Mouse (Mus musculus) kidney, postnatal 10 days (tissue): ENCODE measurements around the gene Ctdspl.

Source experiments
- DNase-seq: peaks from one replicate; pipeline ENCODE4 v3.0.0; 2021; ENCODE audit warnings: mixed read lengths

Gene Ctdspl

DNA sequence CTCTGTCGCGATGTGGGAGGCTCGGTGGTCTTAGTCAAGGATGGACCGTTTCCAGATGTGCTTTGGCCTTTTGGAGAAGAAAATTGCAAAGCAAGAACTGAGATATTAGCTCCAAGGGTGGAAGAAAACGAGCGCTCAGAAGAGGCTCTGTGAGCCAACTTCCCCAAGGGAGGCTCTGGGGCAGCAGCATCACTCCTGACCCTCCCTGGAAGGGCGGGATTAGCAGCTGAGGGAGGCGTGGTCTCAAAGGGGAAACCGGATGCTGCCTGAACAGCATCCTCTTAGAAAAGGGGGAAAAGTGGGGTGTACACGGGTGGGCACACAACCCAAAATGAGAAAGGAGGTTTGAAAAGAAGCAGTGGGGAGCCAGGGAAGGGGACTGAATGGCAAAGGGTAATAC is 23.8 kb downstream of the Ctdspl start:
- DNase-seq = no peak

DNA sequence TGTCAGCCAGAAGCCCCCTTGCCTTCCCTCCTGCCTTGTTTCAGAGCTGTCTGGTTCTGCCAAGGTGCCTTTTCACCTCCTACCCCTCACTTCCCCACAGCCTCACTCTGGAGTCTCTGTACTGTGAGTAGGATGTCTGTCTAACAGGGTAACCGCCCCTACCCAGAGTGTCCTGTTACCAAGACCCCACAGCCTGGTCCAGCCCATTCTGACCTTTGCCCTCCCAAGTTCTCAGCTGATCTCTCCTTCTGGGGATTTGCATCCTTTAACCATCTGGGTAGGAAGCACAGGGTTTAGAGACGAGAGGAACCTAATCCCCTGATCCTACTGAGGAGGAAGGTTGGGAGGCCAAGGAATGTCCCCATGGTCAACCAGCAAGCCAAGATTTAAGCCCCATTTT is 24.5 kb downstream of the Ctdspl start:
- no peak for DNase-seq

DNA sequence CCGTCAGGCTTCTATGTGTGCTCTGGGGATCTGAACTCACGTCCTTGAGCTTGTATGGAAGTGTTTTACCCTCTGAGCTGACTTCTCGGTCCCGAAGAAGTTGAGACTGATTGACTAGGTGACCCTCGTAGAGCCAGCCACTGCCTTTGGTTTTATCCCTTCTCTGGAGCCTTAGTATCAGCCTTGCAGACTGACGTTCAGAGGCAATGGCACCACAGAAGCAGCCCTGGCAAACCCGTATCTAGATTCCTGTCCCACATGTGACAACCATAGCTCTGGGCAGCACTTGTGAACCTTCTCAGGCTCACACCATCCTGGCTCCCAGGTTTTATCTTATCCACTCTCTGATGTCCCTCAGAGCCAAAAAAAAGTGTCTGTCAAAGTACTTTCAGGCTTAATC is 25.1 kb downstream of the Ctdspl start:
- DNase-seq = no peak

DNA sequence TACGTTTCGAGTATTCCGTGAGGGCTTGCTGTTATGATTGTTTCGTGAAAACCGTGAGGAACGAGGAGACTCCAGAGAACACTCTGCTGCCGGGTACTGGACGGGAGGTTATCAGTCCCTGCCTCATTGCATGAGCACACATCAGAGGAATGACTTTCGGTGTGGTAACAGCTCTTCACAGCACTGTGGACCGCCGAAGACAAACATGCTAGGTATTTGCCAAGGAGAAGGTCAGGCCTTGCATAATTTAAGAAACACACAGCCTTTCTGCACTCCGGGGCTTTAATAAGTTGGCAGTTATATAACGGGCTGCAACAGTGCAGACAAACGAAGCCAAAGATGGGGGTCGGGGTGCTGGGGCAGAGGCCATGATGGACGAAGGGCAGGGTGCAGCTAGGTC is 25.9 kb downstream of the Ctdspl start:
- DNase-seq = no peak

DNA sequence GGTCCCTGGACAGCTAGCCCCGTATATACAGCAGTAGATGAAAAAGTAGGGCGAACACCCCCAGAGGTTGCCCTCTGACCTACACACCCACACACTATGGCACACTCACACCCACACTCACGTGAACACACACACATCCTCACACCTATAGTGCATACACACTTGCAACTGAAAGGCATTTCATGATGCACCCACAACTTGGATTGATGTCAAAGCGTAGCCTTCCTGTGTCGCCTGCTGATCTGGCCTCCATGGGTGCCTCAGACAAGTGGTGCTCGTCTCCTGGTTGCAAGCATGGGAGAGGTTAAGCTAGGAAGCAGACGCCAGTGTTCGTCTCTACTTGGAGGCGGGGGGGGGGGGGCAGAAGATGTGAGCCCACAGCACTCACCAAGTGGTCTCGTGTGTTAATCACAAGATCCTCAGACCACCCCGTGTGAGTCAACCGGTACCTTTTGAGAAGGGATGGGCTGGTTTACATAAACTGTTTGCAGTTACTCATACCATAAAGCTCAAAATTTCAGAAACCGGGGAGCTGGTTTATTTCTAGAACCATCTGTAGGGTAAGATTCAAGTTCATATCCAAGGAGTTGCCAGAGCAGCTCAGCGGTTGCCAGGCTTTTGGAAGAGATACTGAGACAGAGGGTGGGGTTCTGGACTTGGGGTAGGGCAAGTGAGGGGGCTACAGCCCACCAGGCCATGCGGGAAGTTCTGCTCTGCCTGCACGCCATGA is 27.4 kb downstream of the Ctdspl start:
- no peak for DNase-seq

DNA sequence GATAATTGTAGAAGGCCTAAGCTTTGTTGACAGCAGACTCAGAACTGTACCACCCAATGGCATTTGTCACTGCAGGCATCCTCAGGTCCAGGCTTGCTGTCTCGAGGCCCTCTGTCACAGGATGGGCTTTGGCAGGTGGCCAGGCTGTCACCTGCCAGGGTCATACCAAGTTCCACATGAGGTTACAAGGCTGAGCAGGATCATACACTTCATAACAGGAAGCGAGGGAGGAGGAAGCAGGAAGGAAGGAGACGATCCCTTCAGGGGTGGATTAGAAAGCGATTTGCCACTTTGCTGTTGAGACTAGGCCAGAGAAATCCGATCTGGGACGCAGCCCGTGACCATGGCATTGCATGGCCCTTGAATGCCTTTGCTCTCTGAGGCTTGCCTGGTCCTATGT is 32.5 kb downstream of the Ctdspl start:
- peak; percentile 71 for DNase-seq

DNA sequence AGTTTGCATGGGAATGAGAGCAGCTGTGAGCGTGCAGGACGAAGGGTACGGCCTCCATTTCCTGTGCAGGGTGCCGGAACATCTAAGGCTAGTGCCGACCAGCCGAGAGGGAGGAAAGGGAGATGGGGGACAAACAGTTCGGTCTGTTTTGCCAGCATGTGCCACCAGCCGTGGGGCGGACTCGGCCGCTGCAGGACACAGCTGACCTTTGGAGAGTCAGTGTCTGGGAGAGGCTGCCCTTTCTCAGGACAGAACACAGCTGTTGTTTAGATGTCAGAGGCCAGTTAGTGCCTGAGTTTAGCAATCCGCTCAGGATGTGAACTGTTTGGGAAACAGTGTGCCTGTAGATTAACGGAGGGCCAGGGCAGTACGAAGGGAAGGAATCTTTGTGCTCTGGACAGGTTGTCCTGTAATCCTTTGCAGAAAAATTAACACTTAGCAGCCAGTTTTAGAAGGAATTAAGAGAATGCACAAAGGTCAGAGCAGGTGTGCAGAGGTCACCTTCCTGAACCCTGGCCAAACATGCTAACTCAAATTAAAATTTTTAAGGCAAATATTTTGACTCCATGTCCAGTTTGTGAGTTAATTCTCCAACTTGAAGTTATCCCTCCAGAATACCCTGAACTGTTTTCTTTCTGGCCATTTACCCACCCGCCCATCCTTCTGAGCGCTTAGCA is 34.3 kb downstream of the Ctdspl start:
- peak; percentile 76 for DNase-seq

DNA sequence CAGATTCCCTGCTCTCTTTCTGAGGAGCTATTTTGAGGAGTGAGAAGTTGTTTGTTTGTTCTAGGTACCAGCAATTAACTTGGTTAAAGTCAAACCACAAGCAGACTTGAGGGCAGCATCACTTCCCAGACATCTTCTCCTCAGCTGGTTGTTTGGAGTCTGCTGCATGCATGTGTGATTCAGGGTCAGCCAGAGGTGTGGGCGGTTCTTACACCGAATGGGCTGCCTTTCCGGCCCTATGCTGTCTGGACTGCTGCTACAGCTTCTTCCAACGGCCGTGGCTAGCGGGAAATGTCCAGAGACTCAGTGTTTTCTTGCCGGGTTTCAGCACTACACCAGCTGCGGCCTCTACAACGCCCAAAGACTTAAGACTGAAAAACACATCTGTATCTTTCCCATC is 36.9 kb downstream of the Ctdspl start:
- no peak for DNase-seq

DNA sequence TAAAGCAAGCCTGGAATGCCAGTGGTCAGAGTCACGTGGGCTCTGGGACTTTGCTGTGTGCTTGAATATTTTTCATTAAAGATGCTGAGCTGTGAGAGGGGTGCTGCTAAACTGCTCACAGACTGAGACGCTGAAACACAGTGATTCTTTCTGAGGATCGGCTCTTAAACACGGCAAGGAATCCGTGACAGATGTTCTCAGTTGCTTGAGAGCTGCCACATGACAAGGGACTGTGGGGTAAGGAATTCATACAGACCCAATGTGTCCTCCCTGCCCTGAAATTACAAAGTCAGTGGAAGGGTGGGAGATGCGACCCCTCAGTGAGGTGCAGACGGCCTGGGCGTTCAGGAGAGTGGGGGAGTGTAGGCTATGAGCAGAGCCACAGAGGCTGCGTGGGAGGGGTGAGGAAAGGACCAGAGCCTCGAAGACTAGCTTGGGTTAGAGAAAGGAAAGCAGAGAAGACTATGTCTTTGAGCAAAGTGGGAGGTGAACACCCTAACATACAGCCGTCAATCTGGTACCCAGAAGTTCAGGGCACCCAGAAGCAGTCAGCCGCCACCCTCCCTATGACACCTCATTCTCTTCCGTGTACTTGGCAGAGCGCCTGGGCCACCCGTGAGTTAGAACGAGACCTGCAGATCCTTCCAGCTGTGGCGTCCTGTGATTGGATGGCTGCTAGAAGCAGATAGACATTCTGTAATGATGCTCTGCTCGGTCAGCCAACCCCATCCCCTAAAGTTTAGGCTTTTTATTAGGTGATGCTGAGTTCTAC is 38.2 kb downstream of the Ctdspl start:
- DNase-seq = no peak

DNA sequence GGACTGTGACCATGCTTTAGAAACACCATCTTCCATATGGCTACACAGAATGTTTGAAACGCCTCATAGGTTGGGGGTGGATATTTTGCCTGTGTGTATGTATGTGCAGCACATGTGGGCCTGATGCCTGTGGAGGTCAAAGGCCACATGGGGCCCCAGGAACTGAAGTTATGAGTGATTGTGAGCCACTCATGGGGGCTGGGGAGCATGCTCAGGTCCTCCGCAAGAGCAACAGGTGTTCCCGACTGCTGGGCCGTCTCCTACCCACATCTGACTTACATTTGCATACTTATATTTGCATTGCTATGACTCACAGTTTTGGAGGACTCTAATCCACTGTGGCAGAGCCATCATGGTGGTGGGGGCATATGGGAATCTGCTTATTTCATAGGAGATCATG is 43.6 kb downstream of the Ctdspl start:
- no peak for DNase-seq

DNA sequence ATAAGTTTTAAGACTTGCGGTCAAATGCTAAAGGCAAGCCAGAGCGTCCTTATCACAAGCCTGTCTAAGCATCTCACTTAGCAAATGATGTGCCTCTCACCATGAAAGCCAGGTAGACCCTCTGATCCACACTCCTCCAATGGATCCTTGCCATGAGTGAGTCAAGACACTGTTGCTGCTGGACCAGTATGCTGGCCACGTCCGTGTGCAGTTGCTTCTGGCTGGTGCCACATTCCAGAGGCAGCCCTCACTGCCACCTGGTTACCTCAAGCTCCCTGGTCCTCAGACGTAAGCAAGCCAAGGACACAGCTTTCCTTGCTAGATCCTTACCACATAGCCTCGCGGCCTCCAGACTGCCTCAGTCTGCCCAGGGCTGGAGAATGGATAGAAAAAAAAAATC is 46.8 kb downstream of the Ctdspl start:
- no peak for DNase-seq

DNA sequence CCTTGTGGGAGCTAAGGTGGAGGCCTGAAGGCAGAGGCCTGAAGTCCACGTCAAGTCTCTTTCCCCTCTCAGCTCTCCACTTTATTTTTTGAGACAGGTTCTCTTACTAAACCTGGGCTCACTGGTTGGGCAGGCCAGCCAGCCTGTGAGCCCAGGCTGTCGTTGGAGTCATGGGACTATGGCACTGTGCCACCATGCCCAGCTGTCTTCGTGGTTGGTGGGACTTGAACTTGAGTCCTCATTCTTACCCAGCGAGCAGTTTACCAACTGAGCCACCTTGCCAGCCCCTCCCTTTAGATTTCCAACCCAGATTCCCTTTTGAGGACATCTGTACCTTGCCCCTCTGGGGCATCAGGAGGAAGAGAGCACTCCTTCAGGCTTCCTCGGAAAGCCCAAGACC is 47.3 kb downstream of the Ctdspl start:
- peak; percentile 50 for DNase-seq

DNA sequence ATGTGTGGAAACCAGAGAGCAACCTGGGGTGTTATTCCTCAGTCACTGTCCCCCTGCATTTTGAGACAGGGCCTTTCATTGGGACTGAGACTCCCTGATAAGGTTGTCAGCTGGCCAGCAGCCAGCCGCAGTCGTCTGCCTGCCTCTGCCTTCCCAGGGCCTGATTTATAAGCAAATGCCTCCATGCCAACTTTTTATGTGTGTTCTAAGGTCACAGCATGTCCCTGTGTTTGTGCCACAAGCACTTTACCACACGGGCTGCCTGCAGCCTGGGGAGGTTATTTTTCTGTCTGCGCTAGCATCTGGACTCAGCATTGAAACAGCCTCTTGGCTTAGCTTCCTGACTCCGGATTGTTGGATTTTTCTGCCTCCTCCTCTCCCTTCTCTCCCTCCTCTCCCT is 47.9 kb downstream of the Ctdspl start:
- peak; percentile 72 for DNase-seq

DNA sequence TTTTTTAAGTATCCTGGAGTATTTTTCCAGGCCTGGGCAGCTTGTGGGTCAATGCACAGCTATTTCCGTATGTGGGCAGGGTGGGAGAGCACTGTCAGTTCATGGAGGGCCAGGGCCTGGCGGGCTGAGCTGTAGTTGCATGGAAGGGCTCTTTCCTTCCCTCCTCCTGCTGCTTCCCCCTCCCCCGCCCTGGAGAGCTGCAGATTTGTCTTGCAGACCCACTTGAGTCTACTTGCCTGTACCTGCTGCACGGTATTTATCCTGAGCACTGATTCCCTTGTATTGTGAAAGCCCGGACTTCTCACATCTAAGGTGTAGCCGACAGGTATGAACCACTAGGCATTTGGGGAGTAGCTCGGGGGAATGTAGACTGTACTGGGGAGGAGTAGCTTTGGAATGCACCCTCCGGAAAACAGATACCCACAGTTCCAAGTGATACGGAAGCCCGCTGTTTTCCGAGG is 49.0 kb downstream of the Ctdspl start:
- peak; percentile 77 for DNase-seq

DNA sequence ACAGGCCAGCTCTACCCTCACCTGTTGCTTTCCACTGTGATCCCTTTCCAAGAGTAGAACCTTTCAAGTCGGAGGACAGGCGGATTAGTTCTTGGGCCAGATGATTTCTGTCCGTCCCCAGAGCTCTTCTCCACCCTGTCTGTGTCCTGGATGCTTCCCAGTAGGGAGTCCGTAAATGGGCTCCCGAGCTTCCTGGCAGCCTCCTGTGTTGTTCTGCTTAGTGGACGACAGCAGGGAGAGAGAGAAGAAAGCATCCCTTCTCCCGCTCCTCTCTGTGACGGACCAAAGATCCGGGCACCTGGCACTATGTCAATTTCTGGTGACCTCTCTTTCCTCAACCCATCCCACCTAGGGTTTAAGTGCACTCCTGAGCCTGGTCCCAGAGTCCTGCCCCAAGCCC is 49.5 kb downstream of the Ctdspl start:
- peak; percentile 52 for DNase-seq

DNA sequence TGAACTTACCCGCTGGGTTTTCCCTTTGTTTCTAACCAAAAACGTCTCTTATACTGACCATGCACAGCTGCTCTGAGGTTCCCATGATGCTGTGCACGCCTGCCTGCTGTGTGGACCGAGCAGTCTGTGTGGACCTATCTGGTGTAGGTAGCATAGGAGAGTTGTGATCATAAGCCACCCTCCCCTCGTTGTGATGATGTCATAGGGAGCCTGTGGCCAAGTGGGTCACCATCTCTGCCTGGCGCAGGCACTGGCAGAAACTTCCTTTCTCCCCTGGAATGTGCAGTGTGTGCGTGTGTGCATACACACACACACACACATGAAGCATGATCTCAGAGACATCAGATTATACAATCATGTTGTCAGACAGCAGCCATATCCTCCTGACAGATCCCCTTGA is 50.3 kb downstream of the Ctdspl start:
- DNase-seq = no peak

DNA sequence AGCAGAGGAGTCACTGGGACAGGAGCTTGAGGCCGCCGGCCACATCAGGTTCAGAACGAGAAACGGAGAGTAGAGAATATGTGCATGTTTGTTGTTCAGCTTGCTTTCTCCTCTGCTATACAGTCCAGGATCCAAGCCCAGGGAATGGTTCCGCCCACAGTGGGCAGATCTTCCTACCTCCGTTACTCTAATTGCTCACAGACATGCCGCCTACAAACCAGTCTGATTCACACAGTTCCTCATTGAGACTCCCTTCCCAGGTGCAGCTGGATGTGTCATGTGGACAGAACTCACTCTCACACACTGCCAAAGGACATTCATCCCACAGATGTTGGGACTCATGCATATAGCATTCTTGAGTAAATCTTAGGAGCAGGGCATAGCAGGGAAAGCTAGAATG is 51.2 kb downstream of the Ctdspl start:
- DNase-seq = no peak

DNA sequence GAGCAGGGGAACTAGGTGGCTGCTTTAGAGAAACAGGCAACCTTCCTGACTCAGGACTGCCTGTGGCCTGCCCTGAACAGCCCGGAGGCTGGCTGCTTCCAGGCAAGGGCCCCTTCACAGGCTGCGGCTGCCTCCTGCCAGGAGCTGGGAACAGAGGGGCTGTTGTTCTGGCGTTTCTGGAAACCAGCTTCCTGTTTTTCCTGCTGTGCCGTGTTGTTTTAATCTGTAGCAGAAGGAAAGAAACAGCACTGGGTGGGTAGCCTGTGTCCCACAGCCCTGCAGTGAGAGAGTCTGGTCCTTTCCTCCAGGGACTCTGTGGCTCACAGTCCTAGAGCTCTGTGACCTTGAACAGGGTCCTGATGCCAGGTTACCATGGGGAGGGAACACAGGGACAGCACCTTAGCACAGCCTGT is 54.2 kb downstream of the Ctdspl start:
- DNase-seq = peak; percentile 62

DNA sequence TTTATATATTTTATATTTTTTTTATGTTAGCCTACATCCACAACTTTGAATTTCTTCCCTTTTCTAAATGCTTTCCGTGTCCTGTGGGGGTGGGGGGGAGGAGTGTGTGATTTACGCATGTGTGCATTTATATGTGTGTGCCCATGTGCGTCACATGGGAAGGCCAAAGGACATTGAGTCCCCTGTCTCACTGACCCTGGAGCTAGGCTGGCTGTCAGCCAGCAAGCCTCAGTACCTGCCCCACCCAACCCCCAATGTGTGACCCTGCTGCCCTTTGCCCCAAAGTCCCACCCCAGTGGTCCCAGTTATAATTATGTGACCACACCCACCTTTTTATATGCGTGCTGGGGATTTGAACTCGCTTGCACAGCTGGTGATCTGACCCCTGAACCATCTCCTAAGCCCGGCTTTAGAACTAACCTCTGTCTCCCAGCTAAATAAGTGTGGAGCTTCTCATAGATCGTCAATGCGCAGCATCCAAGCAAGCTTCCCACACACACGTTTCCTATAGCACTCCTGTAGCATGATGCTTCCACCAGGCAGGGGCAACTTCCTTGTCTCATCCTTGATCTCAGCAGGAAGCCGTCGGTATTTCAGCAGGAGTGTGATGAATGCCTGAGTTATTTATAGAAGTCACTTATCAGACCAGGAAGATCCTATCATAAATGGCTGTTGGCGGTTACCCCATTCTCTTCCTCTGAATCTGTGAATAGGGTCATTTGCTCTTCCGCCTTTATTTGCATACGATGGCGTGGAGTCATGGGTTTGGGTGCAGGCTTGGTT is 58.6 kb downstream of the Ctdspl start:
- no peak for DNase-seq

DNA sequence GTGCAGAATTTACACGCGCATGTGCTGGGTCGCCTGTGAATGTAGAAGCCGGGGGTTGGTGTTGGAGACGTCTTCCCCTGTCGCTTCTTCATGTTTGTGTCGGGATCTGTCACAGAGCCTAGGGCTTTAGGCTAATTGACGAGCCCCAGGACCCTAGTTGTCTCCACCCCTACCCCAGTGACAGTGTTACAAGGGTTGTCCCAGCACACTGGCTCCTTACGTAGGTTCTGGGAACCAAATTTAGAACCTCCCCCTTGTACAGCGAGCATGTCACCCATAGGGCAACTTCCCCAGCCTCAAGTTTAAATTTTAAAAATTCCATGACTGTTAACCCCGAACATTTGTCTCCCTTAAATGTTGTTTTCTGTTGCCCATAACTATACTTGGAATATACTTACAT is 60.0 kb downstream of the Ctdspl start:
- DNase-seq = no peak

DNA sequence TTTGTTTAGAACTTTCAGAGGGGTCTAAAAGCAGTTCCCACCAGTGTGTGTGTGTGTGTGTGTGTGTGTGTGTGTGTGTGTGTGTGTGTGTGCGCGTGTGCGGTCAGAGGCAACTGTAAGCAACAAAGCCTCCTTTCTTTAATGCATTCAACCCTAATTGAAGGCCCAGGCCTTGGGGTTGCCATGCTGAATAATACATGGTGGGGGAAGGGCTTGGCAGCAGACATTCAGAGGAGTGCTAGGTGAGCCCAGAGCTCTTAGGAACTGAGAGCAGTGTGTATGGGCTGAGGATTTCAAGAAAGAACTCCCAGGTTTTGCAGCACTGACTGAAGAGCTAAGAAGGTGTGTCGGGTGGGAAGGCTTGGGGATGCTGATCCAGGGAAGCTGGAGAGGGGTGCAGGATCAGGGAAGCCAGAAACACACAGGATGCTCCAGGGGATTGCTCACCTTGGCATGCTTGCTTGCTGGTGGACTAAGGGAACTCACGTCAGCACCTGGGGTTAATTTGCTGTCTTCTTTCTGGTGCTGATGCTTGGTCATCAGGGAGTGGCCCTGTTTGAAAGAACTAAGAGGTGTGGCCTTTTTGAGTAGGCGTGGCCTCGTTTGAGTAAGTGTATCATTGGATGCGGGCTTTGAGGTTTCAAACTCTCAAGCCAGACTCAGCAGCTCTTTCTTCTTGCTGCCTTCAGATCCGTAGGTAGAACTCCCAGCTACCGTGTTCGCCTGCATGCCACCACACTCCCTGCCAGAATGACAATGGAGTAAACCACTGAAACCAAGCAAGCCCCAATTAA is 62.7 kb downstream of the Ctdspl start:
- no peak for DNase-seq

DNA sequence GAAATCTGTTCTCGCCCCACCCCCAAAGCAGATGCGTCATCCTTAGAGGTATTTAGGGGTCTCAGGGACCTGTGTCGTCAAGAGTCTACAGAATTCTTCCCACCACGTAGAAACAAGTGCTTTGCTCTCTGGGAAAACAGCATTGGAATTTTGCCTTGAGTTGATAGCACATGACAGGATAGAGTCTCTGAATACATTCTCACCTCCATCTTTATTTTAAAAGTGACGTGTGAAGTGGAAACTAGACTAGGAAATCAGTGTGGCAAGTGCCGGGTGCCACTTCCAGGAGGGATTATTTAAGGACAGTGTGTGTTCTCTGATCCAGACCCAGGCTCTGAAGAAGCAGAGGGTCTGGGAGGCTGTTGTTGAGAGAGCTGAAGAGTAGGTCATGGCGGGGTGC is 64.2 kb downstream of the Ctdspl start:
- DNase-seq = no peak
